Mouse (Mus musculus): ENCODE data around the gene Tmprss5. TPM values are rescaled to one million over a fixed set of nuclear protein-coding genes. Genes with fewer than 3 reads are reported as not detected.

Gene Tmprss5
- polyA plus RNA-seq, 1 experiment from 2014 or later = 4.5 TPM

DNA sequence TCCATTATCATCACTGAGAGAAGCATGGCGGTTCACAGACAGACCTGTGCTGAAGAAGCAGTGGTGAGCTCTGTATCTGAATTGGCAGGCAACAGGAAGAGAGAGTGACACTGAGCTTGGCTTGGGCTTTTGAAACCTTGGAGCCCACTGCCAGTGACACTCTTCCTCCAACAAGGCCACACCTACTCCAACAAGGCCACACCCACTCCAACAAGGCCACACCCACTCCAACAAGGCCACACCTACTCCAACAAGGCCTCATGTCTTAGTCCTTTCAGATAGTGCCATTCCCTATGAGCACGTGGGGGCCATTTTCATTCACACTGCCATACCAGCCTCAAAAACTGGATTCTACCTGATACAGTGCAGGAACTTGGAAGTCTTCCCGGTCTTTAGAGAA, 17.8 kb downstream of the Tmprss5 start:
- Histone ChIP-seq H3K36me3 (ENCODE audit: control insufficient read depth, insufficient read depth, low read length) (no peaks in the 10 kb centered on the region), H3K27me3 (ENCODE audit: control insufficient read depth, insufficient read depth, low read length) (no peaks in the 10 kb centered on the region), H3K4me2 (ENCODE audit: low read depth, low read length) (no peak overlapping the region), H3K9me3 (replicated peaks; ENCODE audit: control insufficient read depth, low read length) (no peaks in the 10 kb centered on the region), H3K4me3 (replicated peaks; ENCODE audit: low read length) (no peak overlapping the region), H3K27ac (ENCODE audit: low read length) (no peak overlapping the region), H3K4me1 (ENCODE audit: control insufficient read depth, insufficient read depth, low read length) (peaks cover 2% of the 10 kb centered on the region; the same call in 1 of the 2 replicates), H3K9ac (ENCODE audit: low read length) (no peak overlapping the region)
- 93% methylated on average over 3 of the region's 3 CpGs for WGBS
- ATAC-seq (ENCODE audit: insufficient read depth, low FRiP score) = no peak

DNA sequence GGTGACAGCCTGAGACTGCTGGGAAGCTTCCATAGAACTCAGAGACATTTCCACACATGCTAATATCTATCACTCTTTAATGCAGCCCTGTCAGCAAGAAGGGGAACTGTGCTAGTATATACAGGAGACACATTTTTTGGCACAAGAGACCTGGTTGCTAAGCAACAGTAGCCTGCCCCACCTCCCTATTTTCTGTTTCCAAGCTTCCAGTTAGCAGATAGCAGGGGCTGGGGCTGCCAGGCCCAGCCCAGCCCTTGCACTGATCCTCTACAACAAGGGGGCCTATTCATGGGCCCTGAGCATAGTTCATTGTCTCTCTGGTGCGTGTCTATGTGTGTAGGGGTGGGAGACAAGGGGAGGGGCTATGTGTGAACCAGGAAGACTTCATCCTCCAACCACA, 21.3 kb downstream of the Tmprss5 start:
- H3K9ac ChIP-seq (ENCODE audit: low read length) = no peak overlapping the region
- no peaks in the 10 kb centered on the region for H3K27me3 ChIP-seq (ENCODE audit: control insufficient read depth, insufficient read depth, low read length)
- H3K4me2 ChIP-seq (ENCODE audit: low read depth, low read length) = no peak overlapping the region
- no peaks in the 10 kb centered on the region for H3K9me3 ChIP-seq (replicated peaks; ENCODE audit: control insufficient read depth, low read length)
- no peaks in the 10 kb centered on the region for H3K36me3 ChIP-seq (ENCODE audit: control insufficient read depth, insufficient read depth, low read length)
- H3K27ac ChIP-seq (ENCODE audit: low read length) = no peak overlapping the region
- 12% methylated on average over 1 of the region's 1 CpGs for WGBS
- H3K4me3 ChIP-seq (replicated peaks; ENCODE audit: low read length) = no peak overlapping the region
- H3K4me1 ChIP-seq (ENCODE audit: control insufficient read depth, insufficient read depth, low read length) = peaks cover 2% of the 10 kb centered on the region; the same call in 1 of the 2 replicates
- peak; percentile 80; the same call in 1 of the 2 replicates for ATAC-seq (ENCODE audit: insufficient read depth, low FRiP score)

DNA sequence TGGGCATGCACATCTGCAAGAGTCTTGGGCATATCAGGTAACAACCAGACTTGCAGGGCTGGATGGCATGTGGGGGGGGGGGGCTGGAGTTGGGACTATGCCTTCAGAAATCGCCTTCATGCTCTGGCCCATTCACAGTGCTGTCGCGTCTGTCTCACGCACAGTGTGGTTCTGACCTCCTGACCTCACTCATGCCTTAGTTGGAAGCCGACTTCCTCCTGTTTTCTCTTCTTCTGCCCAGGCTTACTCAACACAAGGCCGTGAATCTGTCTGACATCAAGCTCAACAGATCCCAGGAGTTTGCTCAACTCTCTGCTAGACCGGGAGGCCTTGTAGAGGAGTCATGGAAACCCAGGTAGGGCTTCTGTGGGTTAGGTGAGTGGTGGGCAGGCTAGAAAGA, 28.0 kb downstream of the Tmprss5 start:
- no peaks in the 10 kb centered on the region for H3K9me3 ChIP-seq (replicated peaks; ENCODE audit: control insufficient read depth, low read length)
- H3K4me2 ChIP-seq (ENCODE audit: low read depth, low read length) = no peak overlapping the region
- H3K9ac ChIP-seq (ENCODE audit: low read length) = no peak overlapping the region
- H3K4me1 ChIP-seq (ENCODE audit: control insufficient read depth, insufficient read depth, low read length) = peaks cover 7% of the 10 kb centered on the region; the same call in 1 of the 2 replicates
- no peak overlapping the region for H3K4me3 ChIP-seq (replicated peaks; ENCODE audit: low read length)
- no peak for ATAC-seq (ENCODE audit: insufficient read depth, low FRiP score)
- H3K36me3 ChIP-seq (ENCODE audit: control insufficient read depth, insufficient read depth, low read length) = no peaks in the 10 kb centered on the region
- 68% methylated on average over 7 of the region's 7 CpGs for WGBS
- H3K27ac ChIP-seq (ENCODE audit: low read length) = no peak overlapping the region
- H3K27me3 ChIP-seq (ENCODE audit: control insufficient read depth, insufficient read depth, low read length) = no peaks in the 10 kb centered on the region

DNA sequence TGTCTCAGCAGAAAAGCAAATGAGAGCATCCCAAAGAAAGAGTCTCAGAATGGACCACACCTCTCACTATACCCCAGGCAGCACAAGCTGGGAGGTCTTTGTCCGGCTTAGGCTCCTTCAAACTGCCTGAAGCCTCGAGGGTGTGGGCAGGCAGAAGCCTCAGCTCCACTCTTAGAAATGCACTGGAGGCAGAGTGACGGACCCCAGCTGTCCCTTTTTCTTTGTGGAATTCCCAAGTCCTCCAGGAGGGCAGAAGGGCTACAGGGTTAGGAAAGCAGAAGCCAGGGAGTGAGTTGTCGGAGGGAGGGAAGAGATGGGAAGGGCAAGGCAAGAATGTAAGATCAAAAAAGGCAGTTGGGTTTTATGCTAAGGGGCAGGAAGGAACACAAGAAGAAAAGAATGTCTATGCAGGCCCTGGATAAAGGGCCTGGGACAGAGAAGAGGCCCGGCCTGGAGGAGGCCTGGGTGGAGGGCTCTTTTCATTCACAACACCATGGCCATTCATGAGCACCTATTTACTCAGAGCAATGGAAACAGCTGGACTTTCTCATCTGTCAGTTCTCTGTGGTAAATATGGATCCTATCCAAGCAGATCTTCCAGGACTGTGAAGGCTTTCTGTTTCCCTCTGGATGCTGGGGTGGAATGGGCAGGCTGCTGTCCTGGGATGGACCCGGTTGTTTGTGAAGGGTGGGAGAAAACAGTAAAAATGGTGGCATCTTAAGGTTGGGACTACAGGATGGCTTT, 29.6 kb downstream of the Tmprss5 start:
- Histone ChIP-seq H3K9ac (ENCODE audit: low read length) (no peak overlapping the region), H3K27me3 (ENCODE audit: control insufficient read depth, insufficient read depth, low read length) (no peaks in the 10 kb centered on the region), H3K9me3 (replicated peaks; ENCODE audit: control insufficient read depth, low read length) (no peaks in the 10 kb centered on the region), H3K4me1 (ENCODE audit: control insufficient read depth, insufficient read depth, low read length) (peaks cover 7% of the 10 kb centered on the region; the same call in 1 of the 2 replicates), H3K4me3 (replicated peaks; ENCODE audit: low read length) (no peak overlapping the region), H3K36me3 (ENCODE audit: control insufficient read depth, insufficient read depth, low read length) (no peaks in the 10 kb centered on the region), H3K27ac (ENCODE audit: low read length) (peak overlapping the region; percentile 43), H3K4me2 (ENCODE audit: low read depth, low read length) (no peak overlapping the region)
- ATAC-seq (ENCODE audit: insufficient read depth, low FRiP score) = peak; percentile 82
- 34% methylated on average over 6 of the region's 6 CpGs for WGBS

DNA sequence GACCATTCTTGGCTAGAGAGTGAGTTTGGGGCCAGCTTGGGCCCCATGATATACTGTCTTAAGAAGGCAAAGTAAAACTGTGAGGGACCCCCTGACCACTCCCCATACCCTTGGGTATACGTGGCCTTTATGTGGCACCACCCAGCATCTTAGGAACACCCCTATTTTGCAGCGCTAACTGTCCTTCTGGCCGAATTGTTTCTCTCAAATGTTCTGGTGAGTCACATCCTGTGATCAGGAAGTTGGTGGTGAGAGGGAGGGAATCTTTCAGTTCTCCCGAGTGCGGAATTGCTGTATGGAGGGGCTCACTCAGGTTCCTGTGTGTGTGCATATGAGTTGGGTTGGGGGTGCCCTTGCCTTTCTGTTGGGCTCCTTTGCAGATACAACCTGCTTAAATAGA, 30.2 kb downstream of the Tmprss5 start:
- Histone ChIP-seq H3K4me3 (replicated peaks; ENCODE audit: low read length) (no peak overlapping the region), H3K36me3 (ENCODE audit: control insufficient read depth, insufficient read depth, low read length) (no peaks in the 10 kb centered on the region), H3K27ac (ENCODE audit: low read length) (peak overlapping the region; percentile 43; the same call in 1 of the 2 replicates), H3K9me3 (replicated peaks; ENCODE audit: control insufficient read depth, low read length) (no peaks in the 10 kb centered on the region), H3K4me2 (ENCODE audit: low read depth, low read length) (no peak overlapping the region), H3K27me3 (ENCODE audit: control insufficient read depth, insufficient read depth, low read length) (no peaks in the 10 kb centered on the region), H3K9ac (ENCODE audit: low read length) (no peak overlapping the region), H3K4me1 (ENCODE audit: control insufficient read depth, insufficient read depth, low read length) (peaks cover 7% of the 10 kb centered on the region; the same call in 1 of the 2 replicates)
- ATAC-seq (ENCODE audit: insufficient read depth, low FRiP score) = no peak
- WGBS = 77% methylated on average over 5 of the region's 5 CpGs

DNA sequence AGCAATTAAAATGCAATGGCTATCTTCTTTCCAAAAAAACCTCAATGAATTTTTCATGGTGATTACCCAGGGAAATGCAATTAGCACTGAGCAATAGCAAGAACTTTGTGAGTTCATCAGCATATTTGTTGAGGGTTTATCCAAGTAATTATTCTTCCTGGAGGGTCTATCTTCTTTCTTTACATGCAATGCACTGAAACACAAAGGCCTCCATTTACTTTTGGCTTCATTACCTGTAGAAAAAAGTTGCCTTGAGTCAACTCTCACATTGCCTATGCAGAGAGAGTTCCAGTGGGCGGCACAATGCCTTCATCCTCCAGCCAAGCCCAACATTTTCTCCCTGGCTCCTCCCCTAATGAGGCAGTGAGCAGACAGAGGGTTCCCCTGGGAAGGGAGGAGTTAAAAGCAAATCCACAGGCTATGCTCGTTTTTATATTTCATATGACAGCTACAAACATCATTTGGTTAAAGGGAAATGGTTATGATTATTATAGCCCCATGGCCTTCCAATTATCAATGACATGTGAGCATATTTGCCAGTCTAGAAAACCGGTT, 37.3 kb downstream of the Tmprss5 start:
- no peak overlapping the region for H3K4me2 ChIP-seq (ENCODE audit: low read depth, low read length)
- no peaks in the 10 kb centered on the region for H3K4me1 ChIP-seq (ENCODE audit: control insufficient read depth, insufficient read depth, low read length)
- no peaks in the 10 kb centered on the region for H3K27me3 ChIP-seq (ENCODE audit: control insufficient read depth, insufficient read depth, low read length)
- WGBS = 37% methylated on average over 3 of the region's 3 CpGs
- ATAC-seq (ENCODE audit: insufficient read depth, low FRiP score) = no peak
- no peak overlapping the region for H3K4me3 ChIP-seq (replicated peaks; ENCODE audit: low read length)
- no peaks in the 10 kb centered on the region for H3K9me3 ChIP-seq (replicated peaks; ENCODE audit: control insufficient read depth, low read length)
- H3K9ac ChIP-seq (ENCODE audit: low read length) = no peak overlapping the region
- no peaks in the 10 kb centered on the region for H3K36me3 ChIP-seq (ENCODE audit: control insufficient read depth, insufficient read depth, low read length)
- H3K27ac ChIP-seq (ENCODE audit: low read length) = no peak overlapping the region

DNA sequence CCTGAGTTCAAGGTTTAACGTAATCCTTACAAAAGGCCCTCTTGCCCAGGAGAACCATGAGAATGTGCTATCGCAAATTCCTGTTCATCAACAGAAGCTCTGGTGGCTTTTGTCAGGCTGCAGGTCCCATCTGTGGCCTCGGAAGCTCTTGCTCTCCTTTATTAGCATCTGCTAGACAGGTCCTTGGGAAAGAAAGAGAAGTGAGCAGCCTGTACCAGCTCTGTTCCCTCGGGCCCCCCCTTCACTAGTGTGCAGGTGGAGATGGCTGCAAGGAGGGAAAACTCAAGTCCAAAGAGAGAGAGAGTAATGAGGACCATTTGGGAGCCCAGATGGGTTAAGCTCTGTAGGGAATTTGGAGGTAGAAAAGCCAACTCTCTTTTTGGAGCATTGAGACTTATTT, 38.7 kb downstream of the Tmprss5 start:
- WGBS = 80% methylated on average over 4 of the region's 4 CpGs
- Histone ChIP-seq H3K9ac (ENCODE audit: low read length) (no peak overlapping the region), H3K4me1 (ENCODE audit: control insufficient read depth, insufficient read depth, low read length) (no peaks in the 10 kb centered on the region), H3K27me3 (ENCODE audit: control insufficient read depth, insufficient read depth, low read length) (no peaks in the 10 kb centered on the region), H3K36me3 (ENCODE audit: control insufficient read depth, insufficient read depth, low read length) (no peaks in the 10 kb centered on the region), H3K27ac (ENCODE audit: low read length) (no peak overlapping the region), H3K9me3 (replicated peaks; ENCODE audit: control insufficient read depth, low read length) (no peaks in the 10 kb centered on the region), H3K4me3 (replicated peaks; ENCODE audit: low read length) (no peak overlapping the region), H3K4me2 (ENCODE audit: low read depth, low read length) (no peak overlapping the region)
- no peak for ATAC-seq (ENCODE audit: insufficient read depth, low FRiP score)

DNA sequence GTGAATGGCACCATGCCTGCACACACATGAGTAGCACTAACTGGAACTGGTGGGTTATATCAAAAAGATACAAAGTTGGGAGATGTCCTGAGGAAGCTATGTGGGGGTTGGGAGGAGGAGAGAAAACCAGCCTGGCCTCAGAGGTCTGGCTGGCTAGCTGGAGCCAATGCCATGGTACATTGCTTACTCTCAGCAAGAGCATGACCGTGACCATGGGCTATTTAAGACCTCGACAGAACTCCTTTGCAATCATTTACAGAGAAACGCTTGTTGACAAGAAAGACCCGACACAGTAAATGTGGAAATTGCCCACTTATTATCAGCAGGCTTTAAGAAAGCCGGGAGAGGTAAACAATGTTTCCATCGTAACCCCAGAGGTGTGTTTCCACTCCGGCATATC, 44.6 kb downstream of the Tmprss5 start:
- Histone ChIP-seq H3K27ac (ENCODE audit: low read length) (no peak overlapping the region), H3K4me3 (replicated peaks; ENCODE audit: low read length) (no peak overlapping the region), H3K4me1 (ENCODE audit: control insufficient read depth, insufficient read depth, low read length) (no peaks in the 10 kb centered on the region), H3K9ac (ENCODE audit: low read length) (no peak overlapping the region), H3K27me3 (ENCODE audit: control insufficient read depth, insufficient read depth, low read length) (no peaks in the 10 kb centered on the region), H3K9me3 (replicated peaks; ENCODE audit: control insufficient read depth, low read length) (no peaks in the 10 kb centered on the region), H3K36me3 (ENCODE audit: control insufficient read depth, insufficient read depth, low read length) (no peaks in the 10 kb centered on the region), H3K4me2 (ENCODE audit: low read depth, low read length) (no peak overlapping the region)
- 41% methylated on average over 7 of the region's 7 CpGs for WGBS
- ATAC-seq (ENCODE audit: insufficient read depth, low FRiP score) = no peak

DNA sequence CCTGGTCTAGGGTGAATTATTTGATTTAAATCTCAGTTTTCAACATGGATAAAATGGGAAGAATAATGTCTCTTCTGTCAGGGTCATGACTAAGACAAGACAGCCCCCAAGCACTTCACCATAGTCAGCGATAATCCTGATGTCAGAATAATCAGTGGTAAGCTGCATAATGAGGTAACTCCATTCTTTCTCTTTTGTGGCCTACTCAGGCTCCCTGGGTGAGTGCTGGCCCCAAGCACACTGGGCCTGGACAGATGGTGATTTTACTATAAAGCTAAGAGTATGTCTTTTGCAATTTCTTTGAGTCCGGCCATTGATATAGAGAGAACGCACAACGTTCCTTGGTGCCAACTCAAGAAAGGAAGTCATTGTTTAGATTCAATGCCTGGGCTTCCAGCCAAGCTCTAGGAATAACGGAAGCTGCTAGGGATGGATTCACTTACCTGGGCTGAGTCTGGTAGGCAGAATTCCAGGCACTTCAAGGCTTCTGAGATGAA, 49.5 kb downstream of the Tmprss5 start:
- no peak for ATAC-seq (ENCODE audit: insufficient read depth, low FRiP score)

More for the DNA sequence above, 49.5 kb downstream of the Tmprss5 start:
- no peak overlapping the region for H3K9ac ChIP-seq (ENCODE audit: low read length)
- H3K4me3 ChIP-seq (replicated peaks; ENCODE audit: low read length) = no peak overlapping the region
- H3K9me3 ChIP-seq (replicated peaks; ENCODE audit: control insufficient read depth, low read length) = no peaks in the 10 kb centered on the region
- no peak overlapping the region for H3K4me2 ChIP-seq (ENCODE audit: low read depth, low read length)
- no peaks in the 10 kb centered on the region for H3K27me3 ChIP-seq (ENCODE audit: control insufficient read depth, insufficient read depth, low read length)
- no peaks in the 10 kb centered on the region for H3K4me1 ChIP-seq (ENCODE audit: control insufficient read depth, insufficient read depth, low read length)
- no peak overlapping the region for H3K27ac ChIP-seq (ENCODE audit: low read length)
- H3K36me3 ChIP-seq (ENCODE audit: control insufficient read depth, insufficient read depth, low read length) = no peaks in the 10 kb centered on the region
- WGBS = 43% methylated on average over 5 of the region's 5 CpGs
